Mouse (Mus musculus): Measurements from ENCODE around the gene Kdm5a. TPM values are rescaled to one million over a fixed set of nuclear protein-coding genes. Genes with fewer than 3 reads are reported as not detected.
A peak's percentile ranks its signal among the peaks of the same experiment; 100 is the strongest.

Gene Kdm5a
- polyA plus RNA-seq, 1 experiment from 2014 or later: 38.9 TPM

- no peak overlapping the region for H3K4me3 ChIP-seq
- no peaks in the 10 kb centered on the region for H3K4me1 ChIP-seq
- ATAC-seq (replicated peaks): no peak
- H3K9ac ChIP-seq: no peak overlapping the region
- no peaks in the 10 kb centered on the region for H3K27me3 ChIP-seq (replicated peaks)
- no peak overlapping the region for H3K27ac ChIP-seq
- WGBS: 86% methylated on average over 3 of the region's 3 CpGs
- H3K36me3 ChIP-seq (replicated peaks): no peaks in the 10 kb centered on the region
- H3K9me3 ChIP-seq: no peaks in the 10 kb centered on the region
- H3K4me2 ChIP-seq: no peak overlapping the region
Observed at GRCm38 (mm10) chr6:120450208-120450607, 86.3 kb downstream of the Kdm5a start.

DNA sequence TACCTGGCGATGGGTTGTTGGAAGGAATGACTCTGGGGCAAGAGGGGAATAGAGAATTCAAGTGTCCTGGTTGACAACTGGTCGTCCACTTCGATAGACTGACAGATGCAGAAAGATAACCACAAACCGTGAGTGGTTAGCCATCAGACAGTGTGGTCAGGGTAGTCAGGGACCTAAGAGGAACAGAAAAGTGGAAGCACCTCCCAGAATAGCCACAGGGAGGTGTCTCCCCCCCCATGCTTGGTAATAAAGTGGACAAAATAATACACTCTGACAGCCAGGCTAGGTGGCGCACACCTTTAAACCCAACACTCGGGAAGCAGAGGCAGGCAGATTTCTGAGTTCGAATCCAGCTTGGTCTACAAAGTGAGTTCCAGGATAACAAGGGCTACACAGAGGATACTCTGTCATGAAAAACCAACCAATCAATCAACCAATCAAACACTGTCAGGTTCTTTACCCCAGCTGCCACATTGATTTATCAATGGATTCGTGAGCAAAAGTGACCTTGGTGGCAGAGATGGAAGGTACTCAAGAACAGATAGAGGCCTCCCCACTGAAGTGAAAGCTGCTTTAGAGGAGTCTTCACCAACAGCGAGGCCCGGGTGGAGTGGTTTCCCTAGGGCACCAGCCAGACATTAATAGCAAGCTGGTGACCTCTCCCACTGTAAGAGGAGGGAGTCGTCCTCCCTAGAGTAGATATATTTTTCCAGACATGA is 88.6 kb downstream of the Kdm5a start:
- Histone ChIP-seq H3K4me3 (no peak overlapping the region), H3K4me1 (no peaks in the 10 kb centered on the region), H3K9me3 (no peaks in the 10 kb centered on the region), H3K4me2 (no peak overlapping the region), H3K27me3 (replicated peaks) (no peaks in the 10 kb centered on the region), H3K36me3 (replicated peaks) (no peaks in the 10 kb centered on the region), H3K9ac (no peak overlapping the region), H3K27ac (no peak overlapping the region)
- no peak for ATAC-seq (replicated peaks)
- WGBS: 92% methylated on average over 11 of the region's 11 CpGs

GRCm38 (mm10) chr6:120453103-120453445 is 89.2 kb downstream of the Kdm5a start:
- WGBS: 84% methylated on average over 5 of the region's 5 CpGs
- Histone ChIP-seq H3K27ac (no peak overlapping the region), H3K27me3 (replicated peaks) (no peaks in the 10 kb centered on the region), H3K36me3 (replicated peaks) (no peaks in the 10 kb centered on the region), H3K9me3 (no peaks in the 10 kb centered on the region), H3K9ac (no peak overlapping the region), H3K4me1 (no peaks in the 10 kb centered on the region), H3K4me2 (no peak overlapping the region), H3K4me3 (no peak overlapping the region)
- ATAC-seq (replicated peaks): no peak

DNA sequence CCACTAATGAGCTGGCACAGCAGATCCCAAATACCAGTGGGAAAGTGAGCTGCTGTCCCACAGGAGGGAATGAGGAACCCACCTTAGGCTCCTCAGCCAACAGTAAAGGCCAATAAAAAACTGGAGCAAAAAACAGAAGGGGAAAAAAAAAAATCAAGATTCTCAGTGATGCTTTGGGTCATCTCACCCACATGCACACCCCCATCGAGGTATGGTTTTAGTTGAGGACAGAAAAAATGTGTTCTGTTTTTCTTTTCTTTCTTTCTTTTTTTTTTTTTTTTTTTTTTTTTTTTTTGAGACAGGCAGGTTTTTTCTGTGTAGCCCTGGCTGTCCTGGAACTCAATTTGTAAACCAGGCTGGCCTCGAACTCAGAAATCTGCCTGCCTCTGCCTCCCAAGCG is 89.6 kb downstream of the Kdm5a start:
- H3K9me3 ChIP-seq: no peaks in the 10 kb centered on the region
- H3K27ac ChIP-seq: no peak overlapping the region
- no peaks in the 10 kb centered on the region for H3K27me3 ChIP-seq (replicated peaks)
- H3K9ac ChIP-seq: no peak overlapping the region
- H3K36me3 ChIP-seq (replicated peaks): no peaks in the 10 kb centered on the region
- H3K4me2 ChIP-seq: no peak overlapping the region
- no peaks in the 10 kb centered on the region for H3K4me1 ChIP-seq
- ATAC-seq (replicated peaks): no peak
- 95% methylated on average over 3 of the region's 3 CpGs for WGBS
- H3K4me3 ChIP-seq: no peak overlapping the region

DNA sequence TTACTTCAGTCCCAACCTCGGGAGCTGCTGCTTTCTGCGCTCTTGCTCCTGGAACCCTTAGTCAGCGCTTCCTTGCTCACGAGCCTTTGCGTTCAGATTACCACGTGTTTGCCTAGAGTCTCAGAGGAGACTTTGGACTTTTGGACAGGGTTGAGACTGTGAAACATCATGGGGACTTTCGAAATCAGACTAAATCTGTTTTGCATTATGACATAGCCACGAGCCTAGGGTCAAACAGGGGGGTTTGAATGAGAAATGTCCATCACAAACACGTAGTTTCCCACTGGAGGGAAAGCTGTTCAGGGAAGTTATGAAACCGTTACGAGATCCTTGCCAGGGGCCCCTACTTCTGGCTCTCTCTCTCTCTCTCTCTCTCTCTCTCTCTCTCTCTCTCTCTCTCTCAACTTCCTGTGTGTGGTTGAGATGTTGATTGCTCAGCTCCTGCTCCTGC is 90.7 kb downstream of the Kdm5a start:
- Histone ChIP-seq H3K36me3 (replicated peaks) (no peaks in the 10 kb centered on the region), H3K9me3 (no peaks in the 10 kb centered on the region), H3K4me3 (no peak overlapping the region), H3K9ac (no peak overlapping the region), H3K27me3 (replicated peaks) (no peaks in the 10 kb centered on the region), H3K4me2 (no peak overlapping the region), H3K27ac (no peak overlapping the region), H3K4me1 (no peaks in the 10 kb centered on the region)
- WGBS: 69% methylated on average over 11 of the region's 11 CpGs
- ATAC-seq (replicated peaks): no peak

DNA sequence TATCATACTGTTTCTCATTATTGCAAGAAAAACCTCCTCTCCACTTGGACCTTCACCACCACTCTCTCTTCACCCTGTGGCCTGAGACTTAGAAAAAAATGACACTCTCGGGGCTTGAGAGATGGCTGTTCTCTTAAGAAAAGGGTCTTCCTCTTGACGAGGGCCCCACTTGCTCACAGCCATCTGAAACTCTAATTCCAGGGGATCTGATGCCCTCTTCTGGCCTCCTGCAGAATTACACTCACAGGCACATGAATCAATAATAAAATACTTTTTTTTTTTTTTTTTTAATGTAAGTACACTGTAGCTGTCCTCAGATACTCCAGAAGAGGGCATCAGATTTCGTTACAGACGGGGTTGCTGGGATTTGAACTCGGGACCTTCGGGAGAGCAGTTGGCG is 93.2 kb downstream of the Kdm5a start:
- Histone ChIP-seq H3K9me3 (no peaks in the 10 kb centered on the region), H3K4me3 (no peak overlapping the region), H3K36me3 (replicated peaks) (no peaks in the 10 kb centered on the region), H3K9ac (no peak overlapping the region), H3K4me1 (no peaks in the 10 kb centered on the region), H3K27ac (no peak overlapping the region), H3K4me2 (no peak overlapping the region), H3K27me3 (replicated peaks) (peaks cover 11% of the 10 kb centered on the region)
- 70% methylated on average over 7 of the region's 7 CpGs for WGBS
- no peak for ATAC-seq (replicated peaks)

GRCm38 (mm10) chr6:120457751-120458150 is 93.8 kb downstream of the Kdm5a start:
- H3K4me3 ChIP-seq: no peak overlapping the region
- H3K27ac ChIP-seq: no peak overlapping the region
- no peak overlapping the region for H3K4me2 ChIP-seq
- H3K9ac ChIP-seq: no peak overlapping the region
- H3K36me3 ChIP-seq (replicated peaks): no peaks in the 10 kb centered on the region
- H3K4me1 ChIP-seq: peaks cover under 1% of the 10 kb centered on the region
- WGBS: 92% methylated on average over 5 of the region's 5 CpGs
- no peaks in the 10 kb centered on the region for H3K9me3 ChIP-seq
- H3K27me3 ChIP-seq (replicated peaks): peaks cover 15% of the 10 kb centered on the region
- ATAC-seq (replicated peaks): no peak

DNA sequence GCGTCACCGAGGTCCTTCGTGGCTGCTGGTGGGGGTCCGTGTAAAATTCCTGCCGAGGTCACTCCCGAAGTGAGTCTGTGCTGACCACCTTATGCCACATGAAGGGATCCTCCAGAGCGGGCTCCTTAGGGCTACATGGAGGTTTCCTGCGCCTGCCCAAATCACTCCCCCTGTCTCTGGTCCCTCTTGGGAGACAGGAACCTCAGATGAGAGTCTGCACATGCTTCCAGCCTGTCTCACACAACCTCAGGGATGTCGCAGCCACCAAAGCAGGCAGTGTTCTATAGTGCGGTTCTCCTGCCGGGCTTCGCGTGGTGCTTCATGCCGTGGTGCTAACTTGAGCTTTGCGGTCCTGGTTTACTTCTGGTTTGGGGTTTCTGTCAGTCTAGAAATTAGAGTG is 97.3 kb downstream of the Kdm5a start:
- Histone ChIP-seq H3K4me2 (no peak overlapping the region), H3K27ac (no peak overlapping the region), H3K9me3 (no peaks in the 10 kb centered on the region), H3K36me3 (replicated peaks) (no peaks in the 10 kb centered on the region), H3K4me3 (no peak overlapping the region), H3K27me3 (replicated peaks) (peaks cover 40% of the 10 kb centered on the region), H3K9ac (no peak overlapping the region), H3K4me1 (peaks cover 15% of the 10 kb centered on the region)
- no peak for ATAC-seq (replicated peaks)
- WGBS: 67% methylated on average over 15 of the region's 15 CpGs

DNA sequence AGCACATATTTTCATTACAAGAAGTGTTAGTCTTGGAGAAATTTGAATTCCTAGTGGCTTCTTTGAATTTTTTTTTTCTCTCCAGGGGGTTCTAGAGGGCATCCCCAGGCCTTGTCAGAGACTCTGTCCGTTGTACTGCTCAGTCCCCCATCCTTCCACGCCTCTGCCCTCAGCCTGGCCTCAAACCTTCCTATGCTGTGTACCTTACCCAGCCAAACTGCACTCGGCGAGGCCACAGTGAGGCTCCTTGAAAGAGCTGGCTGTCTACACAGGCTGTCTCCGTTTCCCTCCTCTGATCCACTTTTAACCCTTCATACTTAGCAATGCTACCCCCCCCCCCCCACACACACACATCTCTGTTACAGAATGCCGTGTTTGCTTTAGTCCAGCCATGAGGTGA is 98.3 kb downstream of the Kdm5a start:
- no peaks in the 10 kb centered on the region for H3K36me3 ChIP-seq (replicated peaks)
- no peak overlapping the region for H3K9ac ChIP-seq
- H3K4me1 ChIP-seq: peaks cover 15% of the 10 kb centered on the region
- H3K4me3 ChIP-seq: no peak overlapping the region
- peaks cover 40% of the 10 kb centered on the region for H3K27me3 ChIP-seq (replicated peaks)
- WGBS: 54% methylated on average over 6 of the region's 6 CpGs
- H3K27ac ChIP-seq: no peak overlapping the region
- no peaks in the 10 kb centered on the region for H3K9me3 ChIP-seq
- ATAC-seq (replicated peaks): no peak
- no peak overlapping the region for H3K4me2 ChIP-seq

DNA sequence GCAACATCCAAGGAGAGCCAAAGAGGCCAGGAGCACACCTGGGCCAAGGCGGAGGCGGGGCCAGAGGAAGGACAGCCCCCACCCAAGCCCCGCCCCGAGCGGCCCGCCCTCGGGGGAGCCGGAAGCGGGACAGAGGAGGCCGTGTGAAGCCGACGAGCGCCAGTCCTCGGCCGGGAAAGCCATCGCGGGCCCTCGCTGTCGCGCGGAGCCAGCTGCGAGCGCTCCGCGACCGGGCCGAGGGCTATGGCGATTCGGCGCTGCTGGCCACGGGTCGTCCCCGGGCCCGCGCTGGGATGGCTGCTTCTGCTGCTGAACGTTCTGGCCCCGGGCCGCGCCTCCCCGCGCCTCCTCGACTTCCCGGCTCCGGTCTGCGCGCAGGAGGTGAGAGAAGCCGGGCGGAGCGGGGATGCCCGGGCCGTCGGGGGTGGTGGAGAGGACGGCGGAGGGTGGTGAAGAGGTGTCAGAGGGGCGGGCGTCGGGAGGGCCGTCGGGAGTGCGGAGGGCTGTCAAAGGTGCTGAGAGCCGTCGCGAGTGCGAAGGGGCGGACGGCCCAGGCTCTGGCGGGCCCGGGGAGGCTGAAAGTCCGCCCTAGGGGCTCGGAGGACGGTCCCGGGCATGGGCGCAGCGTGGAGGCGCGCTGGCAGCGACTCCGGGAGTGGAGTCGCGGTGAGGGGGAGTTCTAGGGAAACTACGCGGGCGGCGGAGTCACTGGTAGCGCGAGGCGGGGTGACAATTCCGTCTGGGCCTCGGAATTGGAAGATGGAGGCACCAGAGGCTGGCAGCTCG is 99.4 kb downstream of the Kdm5a start, which contains the start of gene Il17ra:
Gene Il17ra, plus strand, starts transcription at position 162 of the 786 bp plus-strand sequence.
- peak within 1 kb of the TSS; percentile 70 for H3K4me2 ChIP-seq
- H3K4me3 ChIP-seq: peak within 1 kb of the TSS; percentile 54
- H3K4me1 ChIP-seq: peaks cover 15% of the 10 kb centered on the region
- no peaks in the 10 kb centered on the region for H3K9me3 ChIP-seq
- H3K9ac ChIP-seq: peak within 1 kb of the TSS; percentile 48
- 2% methylated on average over 90 of the region's 90 CpGs for WGBS
- peak; percentile 82 for ATAC-seq (replicated peaks)
- H3K27me3 ChIP-seq (replicated peaks): peaks cover 40% of the 10 kb centered on the region
- H3K27ac ChIP-seq: no peak within 1 kb of the TSS
- H3K36me3 ChIP-seq (replicated peaks): no peaks in the 10 kb centered on the region

DNA sequence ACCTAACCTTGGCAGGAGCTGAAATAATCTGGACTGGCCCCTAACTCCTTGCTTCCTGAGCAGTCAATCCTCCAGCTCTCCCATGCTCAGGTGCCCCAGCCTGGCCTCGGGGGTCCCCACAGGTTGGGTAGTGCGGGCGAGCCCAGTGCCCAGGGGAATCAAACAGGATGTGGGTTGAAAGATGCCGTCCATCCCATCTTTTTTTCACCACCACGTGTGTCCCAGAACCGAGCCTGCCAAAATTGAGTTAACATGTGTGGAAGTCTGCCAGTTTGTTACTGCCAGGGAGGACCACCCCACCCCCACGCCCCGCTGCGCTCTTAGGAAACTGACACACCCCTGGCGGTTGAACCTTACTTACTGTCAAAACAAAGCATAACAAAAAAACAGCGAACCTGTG is 100.0 kb downstream of the Kdm5a start:
- peak; percentile 34 for ATAC-seq (replicated peaks)
- Histone ChIP-seq H3K4me3 (peak overlapping the region; percentile 54), H3K4me1 (peaks cover 15% of the 10 kb centered on the region), H3K9me3 (no peaks in the 10 kb centered on the region), H3K27ac (no peak overlapping the region), H3K36me3 (replicated peaks) (no peaks in the 10 kb centered on the region), H3K9ac (0 out of 2 replicates have a peak overlapping the region, but pooled peaks have one; percentile 48), H3K4me2 (peak overlapping the region; percentile 70), H3K27me3 (replicated peaks) (peaks cover 40% of the 10 kb centered on the region)
- WGBS: 4% methylated on average over 11 of the region's 11 CpGs

GRCm38 (mm10) chr6:120464406-120464939 is 100.5 kb downstream of the Kdm5a start:
- Histone ChIP-seq H3K36me3 (replicated peaks) (no peaks in the 10 kb centered on the region), H3K4me3 (no peak overlapping the region), H3K9me3 (no peaks in the 10 kb centered on the region), H3K27ac (no peak overlapping the region), H3K27me3 (replicated peaks) (peaks cover 40% of the 10 kb centered on the region), H3K9ac (no peak overlapping the region), H3K4me2 (no peak overlapping the region), H3K4me1 (peaks cover 15% of the 10 kb centered on the region)
- WGBS: 49% methylated on average over 9 of the region's 9 CpGs
- no peak for ATAC-seq (replicated peaks)
